Mouse (Mus musculus) kidney, embryonic 14.5 days (tissue): ENCODE data around the gene Tns3. TPM values are rescaled to one million over a fixed set of nuclear protein-coding genes. Genes with fewer than 3 reads are reported as not detected.
A peak's percentile ranks its signal among the peaks of the same experiment; 100 is the strongest.

ENCODE experiments used
- ATAC-seq: fragments of 200-750 bp; cut with Nextera tagmentation; 2 replicates; pipeline ENCODE4 v1.8.0; 2017; ENCODE audit warnings: moderate number of reproducible peaks, mild to moderate bottlenecking, moderate TSS enrichment, moderate library complexity; ENCODE audit not compliant: low FRiP score, low TSS enrichment
- H3K27ac ChIP-seq: fragments of 300-500 bp; sonication (generic); 2 replicates; pipeline ENCODE4 v1.5.1; 2014; ENCODE audit warnings: low read depth, mild to moderate bottlenecking, low read length, moderate library complexity, mixed read lengths
- H3K27me3 ChIP-seq: fragments of 300-500 bp; sonication (generic); 2 replicates; pipeline ENCODE4 v1.6.1; 2014; ENCODE audit warnings: mild to moderate bottlenecking, low read length; ENCODE audit not compliant: control insufficient read depth, insufficient read depth
- H3K36me3 ChIP-seq: fragments of 300-500 bp; sonication (generic); 2 replicates; pipeline ENCODE4 v1.6.1; 2014; ENCODE audit warnings: low read length, mixed read lengths; ENCODE audit not compliant: control insufficient read depth, insufficient read depth
- H3K4me1 ChIP-seq: fragments of 300-500 bp; sonication (generic); 2 replicates; pipeline ENCODE4 v1.6.1; 2014; ENCODE audit warnings: low read length, mixed read lengths; ENCODE audit not compliant: control insufficient read depth, insufficient read depth
- H3K4me2 ChIP-seq: fragments of 300-500 bp; sonication (generic); replicated peaks from 2 replicates; pipeline ENCODE4 v1.6.1; 2014; ENCODE audit warnings: low read depth, mild to moderate bottlenecking, low read length
- H3K4me3 ChIP-seq: fragments of 300-500 bp; sonication (generic); 2 replicates; pipeline ENCODE4 v1.5.1; 2014; ENCODE audit warnings: mild to moderate bottlenecking, low read length
- H3K9ac ChIP-seq: fragments of 300-500 bp; sonication (generic); 2 replicates; pipeline ENCODE4 v1.6.1; 2014; ENCODE audit warnings: low read depth, mild to moderate bottlenecking, low read length, moderate library complexity
- H3K9me3 ChIP-seq: fragments of 300-500 bp; sonication (generic); 2 replicates; pipeline ENCODE4 v1.6.1; 2016; ENCODE audit warnings: low read length; ENCODE audit not compliant: control insufficient read depth
- WGBS: fragments of 180-500 bp; shearing (Covaris S2); extraction: QIAGEN DNeasy Blood & Tissue Kit; methylation state at CpG from one replicate; pipeline ENCODE4 v1.1.7; 2014; 5-methylcytosine and 5-hydroxymethylcytosine counted together
- polyA plus RNA-seq: library from polyadenylated mRNA; unstranded; fragments of >200 nt; fragmentation: Nextera tagmentation; extraction: Ambion mirVana; gene quantifications from 2 replicates; pipeline ENCODE4 v1.2.1, GENCODE M21; 2014

Gene Tns3
- polyA plus RNA-seq, 1 experiment from 2014 or later, result 20.3 TPM

- no peak overlapping the region for H3K9ac ChIP-seq
- no peaks in the 10 kb centered on the region for H3K27me3 ChIP-seq
- no peak overlapping the region for H3K27ac ChIP-seq
- no peak overlapping the region for H3K4me3 ChIP-seq
- no peaks in the 10 kb centered on the region for H3K9me3 ChIP-seq
- H3K4me2 ChIP-seq, result no peak overlapping the region
- ATAC-seq, result no peak
- 78% methylated on average over 3 of the region's 3 CpGs for WGBS
- H3K36me3 ChIP-seq, result no peaks in the 10 kb centered on the region
- peaks cover 23% of the 10 kb centered on the region for H3K4me1 ChIP-seq
These were observed 33.3 kb upstream of the Tns3 start for GRCm38 (mm10) chr11:8697670-8698069.

GRCm38 (mm10) chr11:8694096-8694495 lies 29.8 kb upstream of the Tns3 start:
- H3K27me3 ChIP-seq, result no peaks in the 10 kb centered on the region
- H3K27ac ChIP-seq, result no peak overlapping the region; the same call in 1 of the 2 replicates
- H3K4me3 ChIP-seq, result no peak overlapping the region
- H3K9ac ChIP-seq, result no peak overlapping the region
- no peaks in the 10 kb centered on the region for H3K9me3 ChIP-seq
- peaks cover 26% of the 10 kb centered on the region for H3K4me1 ChIP-seq
- no peak for ATAC-seq
- no peaks in the 10 kb centered on the region for H3K36me3 ChIP-seq
- no peak overlapping the region for H3K4me2 ChIP-seq
- WGBS, result 91% methylated on average over 5 of the region's 5 CpGs

GRCm38 (mm10) chr11:8692536-8693471 lies 28.5 kb upstream of the Tns3 start:
- Histone ChIP-seq H3K9me3 (no peaks in the 10 kb centered on the region), H3K27ac (peak overlapping the region; percentile 79), H3K4me2 (peak overlapping the region; percentile 13), H3K4me1 (peaks cover 26% of the 10 kb centered on the region), H3K36me3 (no peaks in the 10 kb centered on the region), H3K4me3 (no peak overlapping the region), H3K27me3 (no peaks in the 10 kb centered on the region), H3K9ac (no peak overlapping the region)
- peak; percentile 93 for ATAC-seq
- 3% methylated on average over 16 of the region's 16 CpGs for WGBS

GRCm38 (mm10) chr11:8692162-8692535 lies 27.8 kb upstream of the Tns3 start:
- Histone ChIP-seq H3K4me2 (no peak overlapping the region), H3K27ac (peak overlapping the region; percentile 79; the same call in 1 of the 2 replicates)

GRCm38 (mm10) chr11:8691605-8692004 lies 27.3 kb upstream of the Tns3 start:
- no peak for ATAC-seq
- WGBS, result 60% methylated on average over 4 of the region's 4 CpGs
- Histone ChIP-seq H3K9ac (no peak overlapping the region), H3K27me3 (no peaks in the 10 kb centered on the region), H3K4me2 (no peak overlapping the region), H3K4me1 (peaks cover 26% of the 10 kb centered on the region), H3K27ac (no peak overlapping the region), H3K4me3 (no peak overlapping the region), H3K36me3 (no peaks in the 10 kb centered on the region), H3K9me3 (no peaks in the 10 kb centered on the region)

More at GRCm38 (mm10) chr11:8692162-8692535, 27.8 kb upstream of the Tns3 start:
- no peak for ATAC-seq
- H3K27me3 ChIP-seq, result no peaks in the 10 kb centered on the region
- H3K36me3 ChIP-seq, result no peaks in the 10 kb centered on the region
- H3K4me3 ChIP-seq, result no peak overlapping the region
- H3K9ac ChIP-seq, result no peak overlapping the region
- peaks cover 26% of the 10 kb centered on the region for H3K4me1 ChIP-seq
- H3K9me3 ChIP-seq, result no peaks in the 10 kb centered on the region
- WGBS, result 65% methylated on average over 6 of the region's 6 CpGs

- H3K9me3 ChIP-seq, result no peaks in the 10 kb centered on the region
- H3K27ac ChIP-seq, result no peak overlapping the region
- no peak overlapping the region for H3K4me2 ChIP-seq
- WGBS, result 80% methylated on average over 4 of the region's 4 CpGs
- no peaks in the 10 kb centered on the region for H3K27me3 ChIP-seq
- no peaks in the 10 kb centered on the region for H3K36me3 ChIP-seq
- ATAC-seq, result no peak
- no peak overlapping the region for H3K4me3 ChIP-seq
- no peak overlapping the region for H3K9ac ChIP-seq
- H3K4me1 ChIP-seq, result peaks cover 26% of the 10 kb centered on the region
These were observed 26.3 kb upstream of the Tns3 start for GRCm38 (mm10) chr11:8690633-8691032.

- Histone ChIP-seq H3K9me3 (no peaks in the 10 kb centered on the region), H3K4me2 (no peak overlapping the region), H3K4me1 (peaks cover 26% of the 10 kb centered on the region), H3K27ac (peak overlapping the region; percentile 8; the same call in 1 of the 2 replicates), H3K27me3 (no peaks in the 10 kb centered on the region), H3K36me3 (no peaks in the 10 kb centered on the region), H3K9ac (no peak overlapping the region), H3K4me3 (no peak overlapping the region)
- WGBS, result 63% methylated on average over 7 of the region's 7 CpGs
- no peak for ATAC-seq
These were observed 25.2 kb upstream of the Tns3 start for GRCm38 (mm10) chr11:8689515-8689914.

- Histone ChIP-seq H3K4me3 (no peak overlapping the region), H3K27me3 (no peaks in the 10 kb centered on the region), H3K4me1 (peaks cover 26% of the 10 kb centered on the region), H3K9ac (no peak overlapping the region), H3K36me3 (no peaks in the 10 kb centered on the region), H3K4me2 (no peak overlapping the region), H3K27ac (peak overlapping the region; percentile 8; the same call in 1 of the 2 replicates), H3K9me3 (no peaks in the 10 kb centered on the region)
- WGBS, result 91% methylated on average over 8 of the region's 8 CpGs
- no peak for ATAC-seq
These were observed 24.6 kb upstream of the Tns3 start for GRCm38 (mm10) chr11:8688907-8689306.

GRCm38 (mm10) chr11:8686501-8686900 lies 22.2 kb upstream of the Tns3 start:
- H3K4me2 ChIP-seq, result no peak overlapping the region
- no peak overlapping the region for H3K4me3 ChIP-seq
- H3K4me1 ChIP-seq, result peaks cover 3% of the 10 kb centered on the region; the same call in 1 of the 2 replicates
- no peak overlapping the region for H3K27ac ChIP-seq
- no peak for ATAC-seq
- WGBS, result 87% methylated on average over 3 of the region's 3 CpGs
- H3K27me3 ChIP-seq, result no peaks in the 10 kb centered on the region
- no peak overlapping the region for H3K9ac ChIP-seq
- H3K9me3 ChIP-seq, result no peaks in the 10 kb centered on the region
- no peaks in the 10 kb centered on the region for H3K36me3 ChIP-seq
